Mouse (Mus musculus): ENCODE results near the gene Lypla2.

Gene Lypla2

DNA sequence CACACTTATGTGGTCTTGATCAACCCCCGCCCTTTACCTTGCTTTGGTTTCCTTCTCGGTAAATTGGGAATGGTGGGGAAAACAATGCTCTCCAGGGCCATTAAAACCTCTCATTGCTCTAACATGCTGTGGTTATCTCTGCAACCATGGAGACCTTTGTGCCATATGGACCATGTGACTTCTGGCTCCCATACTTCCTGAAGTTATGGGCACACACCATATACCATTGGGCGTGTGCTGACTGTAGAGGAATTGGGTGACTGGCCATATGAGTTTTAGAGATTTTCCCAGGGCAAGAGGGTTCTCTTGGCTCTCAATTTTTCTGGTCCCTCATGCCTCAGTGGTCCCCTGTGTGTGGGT lies 53.2 kb downstream of the Lypla2 start:
- no peak for DNase-seq

DNA sequence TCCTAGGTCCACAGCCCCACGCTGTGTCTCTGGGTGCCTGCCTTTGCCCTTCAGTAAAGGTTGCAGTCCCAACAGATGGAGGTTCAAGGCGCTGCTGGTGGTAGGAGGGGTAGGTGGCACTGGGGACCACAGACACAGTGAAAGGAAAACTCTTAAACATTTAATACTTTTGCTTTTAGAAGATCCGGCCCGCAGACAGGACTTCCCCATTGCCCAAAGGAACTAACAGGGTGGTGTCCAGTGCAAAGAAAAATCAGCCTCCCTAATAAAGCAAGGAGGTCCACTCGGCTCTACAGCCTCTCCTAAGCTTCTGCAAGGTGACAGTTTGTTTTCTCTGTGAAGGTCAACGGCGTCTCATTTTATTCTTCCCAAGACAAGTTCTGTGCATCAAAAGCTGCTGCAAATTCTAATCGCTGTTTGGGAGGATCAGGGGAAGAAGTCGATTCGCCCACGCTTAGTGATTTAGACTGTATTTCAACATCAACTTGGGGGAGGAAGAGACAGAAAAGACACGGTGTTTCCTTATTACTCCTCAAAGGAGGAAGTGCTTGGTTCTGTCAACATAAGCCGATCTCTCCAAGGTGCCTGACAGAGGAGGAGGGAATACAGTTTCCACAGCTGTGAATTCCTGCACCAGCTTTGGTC lies 53.7 kb downstream of the Lypla2 start:
- peak; percentile 46 for DNase-seq

Measured in layer of hippocampus, adult 9-11 months (tissue).